Mouse (Mus musculus): ENCODE measurements around the gene E4f1. TPM values are rescaled to one million over a fixed set of nuclear protein-coding genes. Genes with fewer than 3 reads are reported as not detected.
A peak's percentile ranks its signal among the peaks of the same experiment; 100 is the strongest.
"Not testable (repeated sequence)": the region's sequence is repeated elsewhere in the genome, so short reads cannot be mapped to it uniquely, and the experiment has no call there.

The E4f1 gene
- polyA plus RNA-seq, 1 experiment from 2014 or later: 50.5 TPM

GRCm38 (mm10) chr17:24446590-24446989 is 23.5 kb downstream of the E4f1 start:
- H3K4me3 ChIP-seq: no peak overlapping the region
- no peak overlapping the region for H3K27ac ChIP-seq (replicated peaks)
- no peak overlapping the region for H3K4me2 ChIP-seq
- H3K4me1 ChIP-seq (replicated peaks): peaks cover 4% of the 10 kb centered on the region; the same call in 1 of the 2 replicates
- H3K36me3 ChIP-seq: peaks cover 81% of the 10 kb centered on the region
- H3K9ac ChIP-seq: no peak overlapping the region
- H3K27me3 ChIP-seq: no peaks in the 10 kb centered on the region
- 89% methylated on average over 8 of the region's 8 CpGs for WGBS
- H3K9me3 ChIP-seq: no peaks in the 10 kb centered on the region
- ATAC-seq (ENCODE audit: low FRiP score, low read depth): no peak

- no peak overlapping the region for H3K9ac ChIP-seq
- peaks cover 73% of the 10 kb centered on the region for H3K36me3 ChIP-seq
- H3K27me3 ChIP-seq: no peaks in the 10 kb centered on the region
- no peak overlapping the region for H3K4me3 ChIP-seq
- H3K4me2 ChIP-seq: no peak overlapping the region
- no peak overlapping the region for H3K27ac ChIP-seq (replicated peaks)
- 93% methylated on average over 4 of the region's 4 CpGs for WGBS
- ATAC-seq (ENCODE audit: low FRiP score, low read depth): no peak
- H3K9me3 ChIP-seq: no peaks in the 10 kb centered on the region
- no peaks in the 10 kb centered on the region for H3K4me1 ChIP-seq (replicated peaks)
Observed at GRCm38 (mm10) chr17:24443409-24443808, 26.7 kb downstream of the E4f1 start.

GRCm38 (mm10) chr17:24442632-24443155 is 27.4 kb downstream of the E4f1 start, which contains the start of gene Dnase1l2:
Gene Dnase1l2, minus strand, starts transcription at chr17:24443105.
- 86% methylated on average over 7 of the region's 7 CpGs for WGBS

GRCm38 (mm10) chr17:24442107-24442506 is 28.0 kb downstream of the E4f1 start:
- Histone ChIP-seq H3K36me3 (peaks cover 66% of the 10 kb centered on the region), H3K9me3 (no peaks in the 10 kb centered on the region), H3K27me3 (no peaks in the 10 kb centered on the region), H3K4me3 (no peak overlapping the region), H3K4me1 (replicated peaks) (no peaks in the 10 kb centered on the region), H3K9ac (no peak overlapping the region), H3K4me2 (no peak overlapping the region), H3K27ac (replicated peaks) (no peak overlapping the region)
- WGBS: 90% methylated on average over 14 of the region's 14 CpGs
- no peak for ATAC-seq (ENCODE audit: low FRiP score, low read depth)

More at GRCm38 (mm10) chr17:24442632-24443155, 27.4 kb downstream of the E4f1 start, which contains the start of gene Dnase1l2:
- Histone ChIP-seq H3K4me3 (no peak within 1 kb of the TSS), H3K27ac (replicated peaks) (no peak within 1 kb of the TSS), H3K9me3 (no peaks in the 10 kb centered on the region), H3K36me3 (peaks cover 69% of the 10 kb centered on the region), H3K27me3 (no peaks in the 10 kb centered on the region), H3K9ac (no peak within 1 kb of the TSS), H3K4me1 (replicated peaks) (no peaks in the 10 kb centered on the region), H3K4me2 (no peak within 1 kb of the TSS)
- ATAC-seq (ENCODE audit: low FRiP score, low read depth): no peak

- ATAC-seq (ENCODE audit: low FRiP score, low read depth): no peak
- no peak overlapping the region for H3K27ac ChIP-seq (replicated peaks)
- no peak overlapping the region for H3K9ac ChIP-seq
- H3K36me3 ChIP-seq: peaks cover 57% of the 10 kb centered on the region
- no peaks in the 10 kb centered on the region for H3K4me1 ChIP-seq (replicated peaks)
- WGBS: 43% methylated on average over 2 of the region's 2 CpGs
- no peak overlapping the region for H3K4me2 ChIP-seq
- H3K27me3 ChIP-seq: no peaks in the 10 kb centered on the region
- H3K9me3 ChIP-seq: no peaks in the 10 kb centered on the region
- H3K4me3 ChIP-seq: no peak overlapping the region
Observed at GRCm38 (mm10) chr17:24441148-24441547, 29.0 kb downstream of the E4f1 start.

- Histone ChIP-seq H3K27me3 (no peaks in the 10 kb centered on the region), H3K4me2 (no peak overlapping the region), H3K36me3 (peaks cover 49% of the 10 kb centered on the region), H3K4me3 (no peak overlapping the region), H3K9ac (no peak overlapping the region), H3K4me1 (replicated peaks) (no peaks in the 10 kb centered on the region), H3K9me3 (no peaks in the 10 kb centered on the region), H3K27ac (replicated peaks) (no peak overlapping the region)
- no peak for ATAC-seq (ENCODE audit: low FRiP score, low read depth)
- 86% methylated on average over 8 of the region's 8 CpGs for WGBS
Observed at GRCm38 (mm10) chr17:24440377-24440776, 29.7 kb downstream of the E4f1 start.

- Histone ChIP-seq H3K27ac (replicated peaks) (no peak overlapping the region), H3K4me2 (no peak overlapping the region), H3K9me3 (no peaks in the 10 kb centered on the region), H3K4me1 (replicated peaks) (no peaks in the 10 kb centered on the region), H3K9ac (no peak overlapping the region), H3K4me3 (no peak overlapping the region), H3K36me3 (peaks cover 28% of the 10 kb centered on the region), H3K27me3 (no peaks in the 10 kb centered on the region)
- ATAC-seq (ENCODE audit: low FRiP score, low read depth): 0 out of 2 replicates have a peak, but pooled peaks have one; percentile 15
- 78% methylated on average over 5 of the region's 5 CpGs for WGBS
Observed at GRCm38 (mm10) chr17:24437016-24437415, 33.1 kb downstream of the E4f1 start.

- ATAC-seq (ENCODE audit: low FRiP score, low read depth): no peak
- WGBS: 81% methylated on average over 14 of the region's 14 CpGs
- Histone ChIP-seq H3K27me3 (no peaks in the 10 kb centered on the region), H3K4me3 (no peak overlapping the region), H3K9me3 (no peaks in the 10 kb centered on the region), H3K27ac (replicated peaks) (no peak overlapping the region), H3K36me3 (peaks cover 7% of the 10 kb centered on the region), H3K4me2 (no peak overlapping the region), H3K4me1 (replicated peaks) (peaks cover 16% of the 10 kb centered on the region), H3K9ac (no peak overlapping the region)
Observed at GRCm38 (mm10) chr17:24429201-24429983, 40.7 kb downstream of the E4f1 start.

- ATAC-seq (ENCODE audit: low FRiP score, low read depth): no peak
- Histone ChIP-seq H3K36me3 (peaks cover 27% of the 10 kb centered on the region), H3K27me3 (no peaks in the 10 kb centered on the region), H3K9ac (peak overlapping the region; percentile 70; the same call in 1 of the 2 replicates), H3K4me3 (peak overlapping the region; percentile 58), H3K4me1 (replicated peaks) (peaks cover 16% of the 10 kb centered on the region), H3K27ac (replicated peaks) (peak overlapping the region; percentile 93), H3K9me3 (no peaks in the 10 kb centered on the region), H3K4me2 (peak overlapping the region; percentile 64)
- WGBS: 7% methylated on average over 8 of the region's 8 CpGs
Observed at GRCm38 (mm10) chr17:24427170-24427557, 42.9 kb downstream of the E4f1 start.

GRCm38 (mm10) chr17:24426471-24427169 is 43.5 kb downstream of the E4f1 start, which contains the start of gene Eci1:
Gene Eci1, plus strand, starts transcription at chr17:24426641.
- H3K9me3 ChIP-seq: no peaks in the 10 kb centered on the region
- peak within 1 kb of the TSS; percentile 64 for H3K4me2 ChIP-seq
- peak; percentile 96 for ATAC-seq (ENCODE audit: low FRiP score, low read depth)
- peak within 1 kb of the TSS; percentile 93 for H3K27ac ChIP-seq (replicated peaks)
- 0% methylated on average over 48 of the region's 48 CpGs for WGBS
- peak within 1 kb of the TSS; percentile 70 for H3K9ac ChIP-seq
- no peaks in the 10 kb centered on the region for H3K27me3 ChIP-seq
- H3K36me3 ChIP-seq: peaks cover 32% of the 10 kb centered on the region
- H3K4me3 ChIP-seq: peak within 1 kb of the TSS; percentile 58
- peaks cover 16% of the 10 kb centered on the region for H3K4me1 ChIP-seq (replicated peaks)

GRCm38 (mm10) chr17:24425905-24426304 is 44.2 kb downstream of the E4f1 start:
- Histone ChIP-seq H3K4me1 (replicated peaks) (peaks cover 16% of the 10 kb centered on the region), H3K36me3 (peaks cover 39% of the 10 kb centered on the region), H3K4me3 (no peak overlapping the region), H3K27ac (replicated peaks) (peak overlapping the region; percentile 93), H3K9me3 (no peaks in the 10 kb centered on the region), H3K27me3 (no peaks in the 10 kb centered on the region), H3K4me2 (peak overlapping the region; percentile 64), H3K9ac (no peak overlapping the region)
- ATAC-seq (ENCODE audit: low FRiP score, low read depth): no peak
- 90% methylated on average over 7 of the region's 7 CpGs for WGBS

- 86% methylated on average over 6 of the region's 8 CpGs for WGBS
Observed at GRCm38 (mm10) chr17:24425326-24425725, 44.8 kb downstream of the E4f1 start.

More at GRCm38 (mm10) chr17:24425326-24425725, 44.8 kb downstream of the E4f1 start:
- not testable (repeated sequence) for H3K9ac ChIP-seq; H3K27ac ChIP-seq (replicated peaks); H3K27me3 ChIP-seq; ATAC-seq (ENCODE audit: low FRiP score, low read depth); H3K4me3 ChIP-seq; H3K9me3 ChIP-seq; H3K4me2 ChIP-seq
- Histone ChIP-seq H3K4me1 (replicated peaks) (peaks cover 16% of the 10 kb centered on the region), H3K36me3 (peaks cover 44% of the 10 kb centered on the region)
